Mouse (Mus musculus): ENCODE measurements around the gene Herpud2.
"Not testable (repeated sequence)": the region's sequence is repeated elsewhere in the genome, so short reads cannot be mapped to it uniquely, and the experiment has no call there.

Gene Herpud2

GRCm38 (mm10) chr9:25150791-25151610 is 619 bp downstream of the Herpud2 start:
- intact Hi-C loops (cut with DNase I), result loop anchor here (5.0 to 10.0 kb wide), 3 partner anchors 101 to 434 kb away; partner anchors contain the start of genes Eepd1 and Sept7

- intact Hi-C loops (cut with DNase I), result no loop called here
These were observed 2.9 kb downstream of the Herpud2 start for GRCm38 (mm10) chr9:25148767-25149166.

- intact Hi-C loops (cut with DNase I), result no loop called here
These were observed 5.7 kb downstream of the Herpud2 start for GRCm38 (mm10) chr9:25145925-25146324.

GRCm38 (mm10) chr9:25143950-25144349 is 7.7 kb downstream of the Herpud2 start:
- intact Hi-C loops (cut with DNase I), result no loop called here

GRCm38 (mm10) chr9:25142988-25143387 is 8.6 kb downstream of the Herpud2 start:
- intact Hi-C loops (cut with DNase I), result no loop called here

- intact Hi-C loops (cut with DNase I), result no loop called here
These were observed 9.6 kb downstream of the Herpud2 start for GRCm38 (mm10) chr9:25142041-25142440.

- intact Hi-C loops (cut with DNase I), result no loop called here
These were observed 11.3 kb downstream of the Herpud2 start for GRCm38 (mm10) chr9:25140330-25140729.

GRCm38 (mm10) chr9:25138900-25139299 is 12.7 kb downstream of the Herpud2 start:
- intact Hi-C loops (cut with DNase I), result no loop called here

GRCm38 (mm10) chr9:25132920-25133319 is 18.7 kb downstream of the Herpud2 start:
- intact Hi-C loops (cut with DNase I), result no loop called here

GRCm38 (mm10) chr9:25132253-25132652 is 19.4 kb downstream of the Herpud2 start:
- intact Hi-C loops (cut with DNase I), result no loop called here

- intact Hi-C loops (cut with DNase I), result no loop called here
These were observed 27.6 kb downstream of the Herpud2 start for GRCm38 (mm10) chr9:25124048-25124447.

- intact Hi-C loops (cut with DNase I), result not testable (repeated sequence)
These were observed 28.0 kb downstream of the Herpud2 start for GRCm38 (mm10) chr9:25123590-25123989.

- intact Hi-C loops (cut with DNase I), result loop anchor here (5.0 kb wide), 2 partner anchors 62 to 402 kb away; no protein-coding TSS in a partner anchor
These were observed 47.0 kb downstream of the Herpud2 start for GRCm38 (mm10) chr9:25104638-25105037.

- intact Hi-C loops (cut with DNase I), result loop anchor here (5.0 kb wide), 2 partner anchors 61 to 401 kb away; no protein-coding TSS in a partner anchor
These were observed 48.7 kb downstream of the Herpud2 start for GRCm38 (mm10) chr9:25102881-25103280.

- intact Hi-C loops (cut with DNase I), result no loop called here
These were observed 60.8 kb downstream of the Herpud2 start for GRCm38 (mm10) chr9:25090853-25091252.

- intact Hi-C loops (cut with DNase I), result no loop called here
These were observed 62.5 kb downstream of the Herpud2 start, which contains the start of gene Gm10181 for GRCm38 (mm10) chr9:25089122-25089521. Gene Gm10181, plus strand, starts transcription at chr9:25089422.

GRCm38 (mm10) chr9:25076505-25076904 is 75.1 kb downstream of the Herpud2 start:
- intact Hi-C loops (cut with DNase I), result no loop called here

GRCm38 (mm10) chr9:25075977-25076376 is 75.6 kb downstream of the Herpud2 start:
- intact Hi-C loops (cut with DNase I), result no loop called here

- intact Hi-C loops (cut with DNase I), result no loop called here
These were observed 79.0 kb downstream of the Herpud2 start for GRCm38 (mm10) chr9:25072666-25073065.

- intact Hi-C loops (cut with DNase I), result no loop called here
These were observed 92.9 kb downstream of the Herpud2 start for GRCm38 (mm10) chr9:25058726-25059125.

Data from adrenal gland (tissue).